Mouse (Mus musculus) spleen, postnatal 4 days (tissue): ENCODE results near the gene Gprc5b.

Source experiments
- DNase-seq, 2 experiments: peaks; one replicate each; pipeline ENCODE4 v3.0.0; 2022; ENCODE audit warnings: low spot score in 2 of 2

Gene Gprc5b

GRCm38 (mm10) chr7:118989275-118989856, 5.6 kb downstream of the Gprc5b start:
- DNase-seq = no peak

GRCm38 (mm10) chr7:118986369-118986768, 8.6 kb downstream of the Gprc5b start:
- no peak for DNase-seq

- DNase-seq = no peak
Observed at GRCm38 (mm10) chr7:118985786-118986185, 9.2 kb downstream of the Gprc5b start.

GRCm38 (mm10) chr7:118983961-118984360, 11.1 kb downstream of the Gprc5b start:
- no peak for DNase-seq

GRCm38 (mm10) chr7:118982586-118982985, 12.4 kb downstream of the Gprc5b start:
- no peak for DNase-seq

GRCm38 (mm10) chr7:118981831-118982230, 13.2 kb downstream of the Gprc5b start:
- no peak for DNase-seq

- no peak for DNase-seq
Observed at GRCm38 (mm10) chr7:118981346-118981745, 13.7 kb downstream of the Gprc5b start.

- DNase-seq = no peak
Observed at GRCm38 (mm10) chr7:118979708-118980107, 15.3 kb downstream of the Gprc5b start.

GRCm38 (mm10) chr7:118979121-118979520, 15.9 kb downstream of the Gprc5b start:
- DNase-seq = no peak

GRCm38 (mm10) chr7:118977167-118977543, 17.9 kb downstream of the Gprc5b start:
- no peak for DNase-seq

- DNase-seq = no peak
Observed at GRCm38 (mm10) chr7:118976414-118977166, 18.4 kb downstream of the Gprc5b start.

- DNase-seq = no peak
Observed at GRCm38 (mm10) chr7:118975837-118976236, 19.2 kb downstream of the Gprc5b start.

- DNase-seq = no peak
Observed at GRCm38 (mm10) chr7:118973377-118973776, 21.6 kb downstream of the Gprc5b start.

- DNase-seq = no peak
Observed at GRCm38 (mm10) chr7:118972306-118972705, 22.7 kb downstream of the Gprc5b start.

GRCm38 (mm10) chr7:118971499-118971898, 23.5 kb downstream of the Gprc5b start:
- DNase-seq = no peak

- no peak for DNase-seq
Observed at GRCm38 (mm10) chr7:118968870-118969269, 26.1 kb downstream of the Gprc5b start.

- no peak for DNase-seq
Observed at GRCm38 (mm10) chr7:118965198-118965597, 29.8 kb downstream of the Gprc5b start.

- no peak for DNase-seq
Observed at GRCm38 (mm10) chr7:118964777-118965176, 30.2 kb downstream of the Gprc5b start.

GRCm38 (mm10) chr7:118959209-118959608, 35.8 kb downstream of the Gprc5b start:
- no peak for DNase-seq

GRCm38 (mm10) chr7:118956616-118957246, 38.3 kb downstream of the Gprc5b start:
- DNase-seq = no peak

GRCm38 (mm10) chr7:118954968-118955367, 40.0 kb downstream of the Gprc5b start:
- DNase-seq = no peak

GRCm38 (mm10) chr7:118953626-118954282, 41.3 kb downstream of the Gprc5b start:
- no peak for DNase-seq
